Mouse (Mus musculus) cerebellum, postnatal 25 days (tissue): ENCODE data around the gene Gm11111.
A peak's percentile ranks its signal among the peaks of the same experiment; 100 is the strongest.
"Not testable (repeated sequence)": the region's sequence is repeated elsewhere in the genome, so short reads cannot be mapped to it uniquely, and the experiment has no call there.

Experiments used
- DNase-seq, 2 experiments: peaks; one replicate each; pipeline ENCODE4 v3.0.0; 2021; ENCODE audit warnings: mixed read lengths in 2 of 2

The Gm11111 gene

GRCm38 (mm10) chr5:98552395-98552794 lies at the start of gene Gm11111:
Gm11111 (plus strand) TSS chr5:98552695.
- no peak for DNase-seq

- DNase-seq, result no peak
These were observed 36.3 kb upstream of the Gm11111 start for GRCm38 (mm10) chr5:98516214-98516613.

DNA sequence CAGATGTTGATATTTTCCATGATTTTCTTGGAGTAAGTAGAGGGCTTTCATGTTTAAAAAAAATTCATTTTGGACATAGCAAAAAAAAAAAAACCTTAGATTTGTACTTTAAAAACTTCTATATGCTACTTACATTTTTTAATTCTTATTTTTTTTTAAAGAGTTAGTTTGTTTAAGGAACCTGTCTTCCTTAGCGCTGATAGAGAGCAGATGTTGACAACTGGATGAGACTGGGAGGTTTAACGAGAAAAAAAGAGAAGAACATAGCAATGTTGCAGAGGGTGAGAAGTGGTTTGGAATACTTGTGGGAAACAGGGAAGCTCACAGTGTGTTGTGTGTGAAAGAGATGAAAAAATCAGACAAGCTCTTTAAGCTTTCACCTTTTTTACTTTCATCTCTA lies 32.4 kb upstream of the Gm11111 start:
- no peak for DNase-seq

GRCm38 (mm10) chr5:98522270-98522977 lies 30.1 kb upstream of the Gm11111 start:
- DNase-seq, result no peak

DNA sequence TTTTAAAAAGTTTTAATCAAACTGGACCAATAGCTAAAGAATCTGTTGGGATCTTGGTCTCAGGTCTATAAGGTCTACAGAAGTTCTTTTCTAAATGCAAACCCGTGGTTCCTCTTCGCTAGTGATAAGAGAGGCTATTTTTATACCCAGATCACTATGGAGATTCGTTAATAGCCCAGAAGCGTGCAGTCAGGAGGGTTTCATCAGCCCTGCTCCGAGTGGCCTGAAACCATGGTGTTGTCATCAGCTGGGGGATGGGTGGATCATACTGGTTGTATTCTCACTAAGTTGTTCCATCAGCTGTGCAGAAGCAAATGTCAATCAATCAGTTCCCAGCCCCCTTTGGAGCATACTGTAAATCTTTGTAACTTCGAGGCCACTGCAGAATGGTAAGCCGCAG lies 29.4 kb upstream of the Gm11111 start:
- no peak for DNase-seq

DNA sequence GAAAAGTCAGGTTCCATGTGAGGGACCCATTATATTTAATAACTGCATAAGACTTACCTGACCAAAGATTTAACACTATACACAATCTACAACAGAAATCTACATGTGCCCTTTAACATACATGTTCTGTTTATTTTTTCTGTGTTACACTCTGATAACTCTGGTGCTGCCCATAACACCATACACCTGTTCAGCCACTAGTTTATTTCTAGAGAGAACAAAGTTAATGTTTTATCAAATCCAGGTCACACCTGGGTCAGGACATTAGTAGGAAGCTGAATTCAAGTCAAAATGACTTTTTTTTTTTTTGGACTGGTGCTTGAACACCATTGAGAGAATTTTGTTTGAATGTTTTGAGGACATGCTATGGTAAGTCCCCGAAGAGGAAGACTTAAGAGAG lies 28.7 kb upstream of the Gm11111 start:
- no peak for DNase-seq

DNA sequence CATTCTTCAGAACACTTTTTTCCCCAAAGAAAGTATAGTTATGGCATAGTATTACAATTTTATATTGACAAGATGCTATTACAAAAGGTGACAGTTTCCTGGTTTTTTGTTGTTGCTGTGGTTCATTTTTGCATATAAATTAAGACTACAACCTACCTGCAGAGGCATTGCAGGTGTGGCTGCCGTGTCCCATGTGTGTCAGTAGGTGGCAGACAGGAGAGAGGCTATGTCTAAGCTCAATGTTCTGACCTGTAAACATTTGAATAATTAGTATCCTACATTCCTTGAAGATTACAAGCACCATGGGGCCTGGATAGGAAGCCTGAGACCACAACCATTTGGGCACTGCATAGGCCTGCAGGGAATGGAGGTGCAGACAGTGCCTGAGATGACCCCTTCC lies 11.2 kb upstream of the Gm11111 start:
- no peak for DNase-seq

GRCm38 (mm10) chr5:98550285-98550684 lies 2.2 kb upstream of the Gm11111 start:
- no peak for DNase-seq

DNA sequence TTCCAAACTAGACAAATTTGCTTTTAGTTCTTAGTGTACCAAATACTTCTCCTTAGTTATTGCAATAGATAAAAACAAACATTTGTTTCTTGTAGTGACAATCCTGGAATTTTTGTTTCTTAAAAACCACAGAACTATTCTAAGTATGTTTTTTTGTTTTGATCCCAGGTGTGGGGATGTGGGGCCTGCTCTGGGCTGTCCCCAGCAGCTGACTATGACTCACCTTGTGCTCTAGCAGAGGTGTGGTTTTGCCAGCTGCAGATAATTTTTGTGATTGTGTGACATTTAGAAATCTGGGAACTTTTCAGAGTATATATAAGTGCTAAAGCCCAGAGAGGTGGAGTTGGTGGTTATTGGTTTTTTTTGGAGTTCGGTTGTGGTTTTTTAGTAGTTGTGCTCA lies 1.6 kb upstream of the Gm11111 start:
- DNase-seq, result no peak

DNA sequence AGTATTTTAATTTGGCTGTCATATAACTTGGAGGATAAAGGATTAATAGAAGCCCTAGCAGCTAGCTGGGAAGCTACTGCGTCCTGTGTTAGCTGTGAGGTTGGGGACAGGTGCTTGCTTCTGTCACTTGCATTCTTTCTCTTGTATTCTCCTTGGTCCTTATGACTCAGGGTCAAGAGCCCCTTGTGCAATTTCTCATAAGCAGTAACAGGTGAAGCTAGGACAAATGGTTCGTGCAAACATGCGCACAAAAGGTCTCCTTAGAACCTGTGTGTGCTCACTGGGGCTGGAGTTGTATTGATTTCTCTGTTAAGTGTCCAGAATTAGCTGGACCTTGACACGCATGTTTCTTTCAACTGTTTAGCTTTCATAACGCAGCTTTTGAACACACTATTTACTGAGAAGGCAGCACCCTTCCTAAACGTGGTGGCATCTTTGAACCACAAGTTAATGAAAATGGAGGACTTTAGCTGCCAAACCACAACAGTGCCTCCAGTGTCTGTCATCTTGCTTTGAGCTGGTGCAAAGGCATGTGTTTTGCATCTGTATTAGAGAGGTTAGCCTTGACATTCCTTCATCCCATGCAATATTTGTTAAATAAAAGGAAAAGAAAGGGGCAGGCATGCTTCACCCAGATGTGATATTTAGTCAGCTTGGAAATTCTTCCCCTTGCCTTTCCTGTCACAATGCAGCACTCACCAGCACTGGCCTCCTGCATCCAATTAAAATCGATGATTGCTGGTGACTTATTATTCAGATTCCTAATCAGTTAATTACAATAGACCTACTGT lies 511 bp downstream of the Gm11111 start:
- no peak for DNase-seq

DNA sequence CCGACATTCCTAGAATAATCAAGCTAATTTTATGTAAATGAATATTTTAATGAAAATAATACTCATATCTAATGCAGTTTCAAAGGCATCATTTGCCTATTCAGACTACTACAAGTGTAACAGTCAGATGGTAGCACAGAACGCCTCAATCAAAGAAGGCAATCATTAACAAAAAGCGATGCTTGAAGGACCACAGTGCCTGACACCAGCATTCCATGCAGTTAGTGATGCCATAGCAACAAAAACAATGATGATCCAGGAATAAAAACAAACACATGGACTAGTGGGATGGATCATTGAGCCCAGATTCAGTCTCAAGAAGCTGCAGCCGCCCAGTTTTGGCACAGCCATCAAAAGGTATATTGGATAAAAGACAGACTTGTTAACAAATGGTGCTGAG lies 8.8 kb downstream of the Gm11111 start:
- no peak for DNase-seq

DNA sequence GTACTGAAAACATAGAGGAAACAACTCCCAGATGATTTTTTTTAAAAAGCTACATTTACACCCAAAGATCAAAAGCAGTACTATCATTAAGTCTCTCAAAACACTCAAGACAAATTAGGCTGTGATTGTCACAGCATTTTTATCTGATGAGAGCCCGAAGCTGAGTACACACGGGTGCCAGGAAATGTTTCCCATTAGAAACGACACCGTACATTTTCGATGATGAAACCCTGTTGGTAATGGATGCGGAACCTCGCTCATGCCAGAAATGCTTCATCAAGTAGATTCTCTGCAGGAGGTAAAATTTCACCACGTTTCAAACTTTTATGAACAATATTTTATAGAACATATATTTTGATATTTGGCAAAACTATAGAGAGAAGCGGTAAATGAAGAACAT lies 10.3 kb downstream of the Gm11111 start:
- DNase-seq, result no peak

- no peak for DNase-seq
These were observed 11.3 kb downstream of the Gm11111 start for GRCm38 (mm10) chr5:98563801-98564200.

GRCm38 (mm10) chr5:98566461-98567193 lies 14.1 kb downstream of the Gm11111 start:
- no peak for DNase-seq

GRCm38 (mm10) chr5:98568481-98568880 lies 16.0 kb downstream of the Gm11111 start:
- DNase-seq, result no peak

GRCm38 (mm10) chr5:98569029-98569513 lies 16.6 kb downstream of the Gm11111 start:
- no peak for DNase-seq

GRCm38 (mm10) chr5:98572392-98572791 lies 19.9 kb downstream of the Gm11111 start:
- peak; percentile 40 to 55 for DNase-seq

DNA sequence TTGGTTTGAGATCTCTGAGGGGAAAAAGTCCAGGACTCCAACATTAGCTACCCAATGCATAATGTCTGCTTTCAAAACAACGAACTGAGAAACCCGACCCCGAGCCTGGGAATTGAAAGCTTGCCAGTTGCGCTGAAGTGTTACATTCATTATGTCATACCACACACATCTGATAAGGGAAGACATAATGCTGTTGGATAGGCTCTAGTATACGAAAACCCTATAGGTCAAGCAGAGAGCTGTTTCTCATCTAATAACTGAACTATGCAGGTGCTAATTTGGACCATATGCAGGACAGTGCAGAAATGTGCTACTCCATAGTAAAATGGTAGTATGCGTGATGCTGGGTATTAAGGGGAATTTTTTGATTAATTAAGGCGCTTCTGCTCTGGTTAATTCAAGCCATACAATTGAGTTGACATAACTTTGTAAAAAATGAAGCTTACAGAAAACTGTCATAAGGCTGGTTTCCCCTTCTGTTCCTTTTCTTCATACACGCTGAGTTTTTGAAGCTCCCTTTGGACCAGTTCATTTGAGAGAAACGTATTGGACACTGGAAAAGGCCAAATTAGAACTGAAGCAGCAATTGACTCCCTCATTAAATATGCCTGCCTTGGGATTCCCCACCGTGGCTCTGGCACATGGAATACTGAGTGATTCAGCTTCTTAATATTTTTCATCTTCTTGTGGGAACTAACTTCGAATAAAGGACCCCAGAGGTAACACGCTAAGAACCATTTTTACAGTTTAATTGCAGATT lies 22.4 kb downstream of the Gm11111 start:
- no peak for DNase-seq

DNA sequence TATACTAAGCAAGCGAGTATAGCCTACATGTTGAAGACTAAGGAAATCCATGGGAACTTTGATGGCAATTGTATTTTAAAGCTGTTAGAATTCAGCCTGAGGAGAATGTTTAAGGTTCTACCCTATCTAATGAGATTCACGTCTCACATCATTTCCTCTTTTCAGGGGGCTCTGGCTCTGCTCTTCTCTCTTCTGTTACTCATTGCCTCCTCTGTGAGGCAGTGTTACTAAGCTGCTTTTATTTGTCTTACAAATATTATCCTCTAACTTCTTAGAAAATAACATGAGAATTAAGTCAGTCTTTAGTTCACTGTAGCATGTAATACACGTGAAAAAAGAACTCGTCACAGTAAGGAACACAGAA lies 23.0 kb downstream of the Gm11111 start:
- DNase-seq, result no peak

DNA sequence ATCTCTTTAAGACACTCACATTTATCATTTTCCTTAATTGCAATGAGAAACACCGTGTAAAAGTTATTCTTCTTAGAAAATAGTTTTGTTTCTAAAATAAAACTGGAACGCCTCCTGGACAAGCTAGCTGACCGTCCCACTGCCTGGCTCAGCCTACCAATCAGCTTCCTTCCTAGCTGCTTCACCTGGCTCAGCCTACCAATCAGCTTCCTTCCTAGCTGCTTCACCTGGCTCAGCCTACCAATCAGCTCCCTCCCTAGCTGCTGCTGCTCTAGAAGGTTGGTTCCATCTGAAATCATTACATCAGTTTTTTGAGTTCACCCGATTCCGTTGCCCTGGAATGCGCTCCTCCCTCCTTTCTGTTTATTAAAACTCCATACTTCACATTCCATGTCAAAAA lies 24.0 kb downstream of the Gm11111 start:
- not testable (repeated sequence) for DNase-seq

DNA sequence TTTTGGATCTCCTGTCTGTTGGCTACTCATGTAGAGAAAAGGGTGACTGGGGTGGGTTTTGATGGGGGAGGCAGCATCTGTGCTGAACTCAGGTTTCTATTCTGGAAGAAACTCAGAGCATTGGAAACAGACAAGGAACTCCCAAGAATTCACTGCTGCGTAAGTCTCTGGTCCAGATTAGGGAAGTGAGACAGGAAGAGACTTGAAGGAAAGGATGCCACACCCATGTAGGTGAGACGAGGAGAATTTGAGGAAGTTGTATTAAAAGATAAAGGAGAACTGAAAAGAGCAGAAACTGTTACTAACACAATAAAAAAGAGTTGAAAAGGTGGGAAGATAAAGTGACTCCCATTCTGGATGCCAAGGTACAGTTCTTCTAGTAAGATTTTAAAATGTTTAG lies 25.9 kb downstream of the Gm11111 start:
- DNase-seq, result no peak

DNA sequence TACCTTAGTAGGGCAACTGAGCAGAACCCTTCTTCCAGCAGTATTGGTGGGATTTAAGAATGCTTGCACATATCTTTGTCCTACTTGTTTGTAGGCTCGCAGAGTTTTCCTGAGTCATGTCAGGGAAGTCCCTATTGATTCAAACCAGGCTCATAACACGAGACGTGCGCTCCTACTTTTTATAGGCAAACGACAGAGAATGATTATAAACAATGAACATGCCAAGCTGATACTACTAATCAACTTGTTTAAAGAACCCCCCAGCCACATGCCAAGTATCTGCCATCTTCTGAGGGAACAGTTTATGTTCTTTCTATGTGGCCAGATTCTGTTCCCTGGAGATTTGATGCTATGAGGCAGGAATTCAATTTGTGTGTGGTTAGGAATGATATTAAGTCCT lies 28.3 kb downstream of the Gm11111 start:
- DNase-seq, result no peak

DNA sequence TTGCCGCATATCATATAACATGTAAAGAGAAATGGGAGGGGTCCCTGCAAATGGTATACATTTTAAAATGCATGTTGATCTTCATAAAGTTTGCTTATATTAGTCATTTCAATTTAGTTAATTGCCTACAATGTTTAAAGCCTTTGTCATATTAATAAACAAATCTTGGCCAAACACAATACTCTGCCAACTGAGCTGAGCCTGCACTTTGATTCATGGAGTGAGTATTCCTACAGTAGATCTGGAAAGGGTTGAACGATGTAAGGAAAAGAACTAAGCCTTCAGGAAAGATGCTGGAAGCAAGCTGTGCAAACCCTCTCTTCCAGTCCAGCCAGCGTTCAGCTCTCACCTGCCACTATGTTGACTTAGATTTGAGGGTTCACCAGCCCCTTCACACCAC lies 29.6 kb downstream of the Gm11111 start:
- DNase-seq, result no peak
